Mouse (Mus musculus) urinary bladder, postnatal 10 days (tissue): ENCODE results near the gene Thbs1.

Experiments used
- DNase-seq: peaks from one replicate; pipeline ENCODE4 v3.0.0; 2022; ENCODE audit warnings: low spot score

Gene Thbs1

GRCm38 (mm10) chr2:118111488-118112131 is at the start of gene Thbs1:
Thbs1 (plus strand) TSS chr2:118111876.
- no peak for DNase-seq

GRCm38 (mm10) chr2:118064121-118064764 is 47.4 kb upstream of the Thbs1 start:
- DNase-seq = no peak

- no peak for DNase-seq
Observed at GRCm38 (mm10) chr2:118066065-118066770, 45.5 kb upstream of the Thbs1 start.

- no peak for DNase-seq
Observed at GRCm38 (mm10) chr2:118069975-118070374, 41.7 kb upstream of the Thbs1 start.

- DNase-seq = no peak
Observed at GRCm38 (mm10) chr2:118072811-118073372, 38.8 kb upstream of the Thbs1 start.

- no peak for DNase-seq
Observed at GRCm38 (mm10) chr2:118074030-118074429, 37.6 kb upstream of the Thbs1 start.

GRCm38 (mm10) chr2:118075165-118075564 is 36.5 kb upstream of the Thbs1 start:
- DNase-seq = no peak

- no peak for DNase-seq
Observed at GRCm38 (mm10) chr2:118079131-118079530, 32.5 kb upstream of the Thbs1 start.

GRCm38 (mm10) chr2:118081581-118081980 is 30.1 kb upstream of the Thbs1 start:
- no peak for DNase-seq

GRCm38 (mm10) chr2:118083652-118084051 is 28.0 kb upstream of the Thbs1 start:
- no peak for DNase-seq

- no peak for DNase-seq
Observed at GRCm38 (mm10) chr2:118084693-118085092, 27.0 kb upstream of the Thbs1 start.

- DNase-seq = no peak
Observed at GRCm38 (mm10) chr2:118085647-118086046, 26.0 kb upstream of the Thbs1 start.

- DNase-seq = no peak
Observed at GRCm38 (mm10) chr2:118087044-118087726, 24.5 kb upstream of the Thbs1 start.

- DNase-seq = no peak
Observed at GRCm38 (mm10) chr2:118091226-118091625, 20.4 kb upstream of the Thbs1 start.

GRCm38 (mm10) chr2:118099104-118099503 is 12.6 kb upstream of the Thbs1 start:
- no peak for DNase-seq

GRCm38 (mm10) chr2:118102169-118102568 is 9.5 kb upstream of the Thbs1 start:
- no peak for DNase-seq

GRCm38 (mm10) chr2:118110225-118110915 is 1.3 kb upstream of the Thbs1 start:
- no peak for DNase-seq

GRCm38 (mm10) chr2:118111116-118111487 is 574 bp upstream of the Thbs1 start:
- DNase-seq = peak; percentile 57

- DNase-seq = no peak
Observed at GRCm38 (mm10) chr2:118112438-118112837, 762 bp downstream of the Thbs1 start.

- no peak for DNase-seq
Observed at GRCm38 (mm10) chr2:118112846-118113479, 1.3 kb downstream of the Thbs1 start.
